Mouse (Mus musculus): ENCODE data around the gene Cacna1h.

The Cacna1h gene

DNA sequence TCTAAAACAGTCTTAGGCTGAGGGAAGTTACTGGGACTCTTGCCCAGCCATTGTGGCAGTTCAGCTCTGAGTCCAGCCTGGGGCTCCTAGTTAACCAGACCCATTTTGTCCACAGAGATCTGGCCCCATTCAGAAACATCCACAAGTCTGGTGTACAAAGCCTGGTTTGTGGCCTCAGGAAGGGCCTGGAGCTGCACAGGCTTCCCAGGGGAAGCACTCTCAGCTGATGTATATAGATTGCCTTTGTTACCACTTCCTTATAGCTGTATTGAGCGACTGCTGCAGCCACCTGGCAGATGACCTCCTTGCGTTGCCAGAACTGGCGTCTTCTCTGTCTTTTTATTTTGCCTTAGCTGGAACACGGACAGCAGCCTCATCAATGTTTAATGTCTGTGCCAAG, 11.5 kb upstream of the Cacna1h start:
- DNase-seq: no peak

DNA sequence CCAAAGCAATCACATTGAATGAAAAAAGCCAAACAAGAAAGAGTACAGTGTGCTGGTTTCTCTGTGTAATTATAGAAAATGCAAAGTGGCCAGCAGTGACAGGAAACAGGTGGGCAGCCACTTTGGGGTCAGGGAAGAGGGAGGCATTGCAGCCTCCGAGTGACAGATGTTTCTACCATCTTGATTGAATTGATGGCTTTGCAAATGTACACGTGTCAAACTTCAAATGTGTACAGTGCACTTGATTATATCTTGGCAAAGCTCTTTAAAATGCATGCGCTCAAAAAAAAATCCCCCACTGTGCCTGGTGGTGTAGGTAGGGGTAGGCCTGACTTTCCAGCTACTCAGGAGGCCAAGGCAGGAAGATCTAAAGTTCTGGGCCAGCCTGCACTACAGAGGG, 9.3 kb upstream of the Cacna1h start:
- DNase-seq: no peak

DNA sequence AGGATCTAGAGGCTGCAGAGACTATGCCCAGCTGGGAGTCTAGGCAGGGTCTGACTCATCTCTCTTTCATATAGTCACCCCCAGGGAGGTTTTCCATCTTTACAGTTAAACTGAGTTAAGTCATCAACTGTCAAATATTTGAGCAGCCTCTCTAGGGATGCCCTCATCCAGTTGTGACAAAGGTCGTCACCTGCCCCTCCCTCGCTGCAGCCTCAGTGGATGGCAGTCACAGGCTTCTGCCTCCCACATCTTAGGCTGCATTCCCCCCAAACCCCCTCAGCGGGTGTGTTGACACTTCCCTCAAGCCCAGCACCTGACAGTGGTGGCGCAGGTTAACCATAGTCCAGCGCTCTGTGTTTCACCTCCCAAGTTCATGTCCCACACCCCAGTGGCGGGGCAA, 7.8 kb upstream of the Cacna1h start:
- DNase-seq: no peak

DNA sequence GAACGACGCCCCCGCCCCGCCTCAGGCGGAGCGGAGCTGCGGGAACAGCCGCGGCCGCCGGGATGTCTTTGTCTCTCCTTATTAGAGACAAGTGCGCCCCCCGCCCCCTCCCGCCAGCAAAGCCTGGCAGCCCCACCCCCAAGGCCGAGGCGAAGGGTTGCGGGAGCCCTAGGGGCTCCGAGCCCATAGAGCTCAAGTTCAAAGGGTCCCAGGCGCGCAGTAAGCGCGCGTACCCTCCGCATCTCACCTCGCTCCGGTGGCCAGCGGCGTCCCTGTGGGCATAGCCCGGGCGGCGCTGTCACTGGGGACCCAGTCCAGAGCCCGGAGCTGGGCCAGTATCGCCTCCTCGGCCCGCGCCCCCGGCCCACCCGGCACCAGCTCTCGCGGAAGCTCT, 363 bp downstream of the Cacna1h start:
- no peak for DNase-seq

DNA sequence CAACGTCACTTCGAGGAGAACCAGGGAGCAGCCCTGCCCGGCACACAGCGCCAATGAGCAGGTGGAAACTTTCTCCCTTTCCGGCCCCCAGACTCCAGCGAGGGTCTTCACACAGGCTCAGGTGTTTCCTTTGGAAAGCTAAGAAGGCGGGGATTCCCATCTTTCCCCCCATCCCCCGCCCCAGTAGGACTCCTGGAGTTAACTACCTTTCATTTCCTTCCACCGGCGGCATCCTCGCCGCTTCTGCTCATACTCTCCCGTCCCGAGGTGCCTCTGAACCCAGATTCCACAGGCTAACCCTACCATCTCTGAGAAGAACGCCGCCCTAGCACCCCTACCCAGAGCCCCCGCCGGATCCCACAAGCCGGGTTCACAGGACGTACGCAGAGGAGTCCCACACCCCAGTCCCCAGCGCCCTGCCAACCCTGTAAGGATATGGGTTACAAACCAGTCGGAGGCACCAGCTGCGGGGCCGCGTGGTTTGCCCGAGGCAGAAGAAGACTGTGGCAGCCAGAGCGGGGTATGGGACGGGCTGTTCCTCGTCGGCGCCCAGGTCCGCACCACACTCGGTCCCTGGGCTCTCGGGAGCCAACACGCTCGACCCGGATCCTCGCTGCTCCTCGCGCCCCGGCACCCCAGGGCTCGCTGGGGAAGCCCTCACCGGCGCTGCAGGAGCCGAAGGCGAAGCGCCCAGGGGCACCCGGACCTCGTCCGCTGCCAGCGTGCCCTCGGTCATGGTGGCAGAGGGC, 976 bp downstream of the Cacna1h start:
- DNase-seq: no peak

DNA sequence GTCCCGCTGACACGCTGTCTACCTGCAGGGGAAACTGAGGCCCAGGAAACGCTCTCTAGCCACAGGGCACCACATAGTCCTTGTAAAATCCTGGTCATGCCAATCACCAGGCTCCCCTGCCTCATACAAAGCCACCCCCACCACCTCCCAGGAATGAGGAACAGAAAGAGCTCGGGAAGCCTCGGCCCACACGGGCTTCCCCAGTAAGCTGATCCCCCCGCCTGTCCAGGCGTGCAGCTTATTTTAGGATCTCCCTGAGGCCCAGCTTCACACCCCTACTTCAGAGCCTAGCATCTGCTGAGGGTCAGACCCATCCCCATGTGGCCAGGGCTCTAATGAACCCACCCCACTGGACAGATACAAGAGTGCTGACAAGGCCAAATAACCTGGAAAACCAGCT, 3.0 kb downstream of the Cacna1h start:
- DNase-seq: no peak

DNA sequence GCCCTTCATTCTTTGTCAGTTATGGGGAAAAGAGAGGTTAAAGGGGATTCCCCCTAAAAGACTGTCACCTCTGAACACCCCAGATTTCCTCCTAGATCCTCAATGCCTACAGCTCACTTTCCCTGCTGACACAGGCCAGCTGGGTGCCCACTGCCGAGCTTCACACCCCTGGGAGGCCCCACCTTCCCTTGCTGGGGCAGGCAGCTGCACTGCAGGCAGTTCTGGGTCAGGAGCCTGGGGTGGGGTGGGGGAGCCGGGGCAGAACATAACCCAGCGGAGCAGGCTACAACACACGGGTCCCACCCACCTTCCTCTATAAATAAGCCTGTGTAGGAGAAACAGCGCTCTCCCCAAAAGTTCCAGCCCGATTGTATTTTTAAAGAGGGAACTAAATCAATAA, 3.7 kb downstream of the Cacna1h start:
- DNase-seq: no peak

DNA sequence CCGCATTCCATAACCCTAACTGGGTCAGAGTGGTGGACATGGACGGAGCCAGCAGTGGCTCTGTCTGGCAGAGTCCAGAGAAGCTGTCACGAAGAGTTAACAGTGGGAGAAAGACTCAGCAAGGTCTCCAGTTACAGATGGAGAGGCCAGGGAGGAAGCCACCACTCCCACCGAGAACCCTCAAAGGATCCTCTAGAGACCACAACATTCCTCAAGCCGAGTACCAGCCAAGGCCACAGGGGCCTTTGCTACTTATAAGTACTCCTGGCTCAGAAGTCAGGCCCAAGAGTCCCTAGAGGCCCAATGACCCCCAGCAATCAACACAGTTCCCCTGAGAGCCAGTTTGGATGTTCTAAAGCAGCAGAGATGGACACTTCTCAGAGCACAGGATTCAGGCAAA, 4.3 kb downstream of the Cacna1h start:
- DNase-seq: no peak

DNA sequence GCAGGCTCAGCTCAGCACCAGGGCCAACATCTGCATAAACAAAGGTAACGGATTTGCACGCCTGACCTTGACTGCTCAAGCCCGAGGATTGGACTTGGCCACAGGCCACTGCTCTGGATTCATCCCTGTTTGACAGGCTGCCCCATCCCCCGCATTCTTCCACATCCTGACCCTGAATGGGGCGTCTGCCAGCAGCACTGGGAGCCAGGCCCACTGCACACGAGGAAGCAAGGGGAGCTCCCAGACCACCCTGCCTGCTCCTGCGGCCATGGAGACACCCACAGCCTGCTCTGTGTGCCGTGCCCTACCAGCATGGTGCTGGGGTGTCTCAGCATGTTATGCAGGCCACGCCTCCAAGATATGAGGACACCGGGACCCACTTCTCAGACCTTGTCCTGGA, 6.1 kb downstream of the Cacna1h start:
- peak in 1 of 2 experiments; percentile 25 for DNase-seq

DNA sequence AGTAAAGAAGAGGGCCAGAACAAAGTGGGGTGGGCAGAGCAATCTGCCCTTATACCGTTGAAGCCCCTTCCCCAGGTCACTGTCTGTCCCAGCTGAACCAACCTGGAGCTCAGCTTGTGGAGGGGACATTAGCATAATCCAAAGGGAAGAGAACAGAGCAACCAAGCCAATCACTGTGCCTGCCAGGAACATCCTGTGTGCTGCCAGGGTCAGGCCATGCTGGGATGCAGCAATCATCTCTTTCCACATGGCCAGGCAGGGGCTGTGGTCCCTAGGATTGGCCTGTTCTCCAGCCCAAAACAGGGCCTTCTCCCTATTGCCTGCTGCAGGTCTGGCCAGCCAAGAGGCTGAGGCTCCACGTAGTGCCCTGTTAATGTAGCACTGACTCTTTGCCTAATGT, 7.6 kb downstream of the Cacna1h start:
- DNase-seq: no peak

DNA sequence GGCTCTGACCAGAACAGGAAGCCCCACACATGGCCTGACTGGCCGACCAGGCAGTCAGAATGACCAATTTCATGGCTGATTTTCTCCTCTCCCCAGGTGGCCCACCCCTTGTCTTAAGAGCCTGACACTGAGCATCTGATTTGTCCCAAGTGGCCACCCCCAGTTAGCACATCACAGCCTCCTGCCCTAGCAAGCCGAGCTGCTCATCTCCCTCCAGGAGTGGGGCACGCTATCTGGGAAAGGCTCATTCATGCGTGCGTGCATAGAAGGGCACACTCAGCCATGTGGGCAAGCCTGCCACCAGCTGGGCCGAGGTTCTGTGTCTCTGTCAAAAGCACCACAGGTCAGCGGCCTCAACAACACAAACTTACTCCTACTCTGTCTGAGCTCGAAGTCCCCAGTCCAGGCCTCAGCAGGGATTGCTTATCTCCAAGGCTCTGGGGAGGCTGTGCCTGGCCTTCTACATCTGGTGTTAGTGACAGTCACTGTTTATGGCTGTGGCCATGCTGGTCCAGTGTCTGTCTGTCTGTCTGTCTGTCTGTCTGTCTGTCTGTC, 9.0 kb downstream of the Cacna1h start:
- DNase-seq: no peak

DNA sequence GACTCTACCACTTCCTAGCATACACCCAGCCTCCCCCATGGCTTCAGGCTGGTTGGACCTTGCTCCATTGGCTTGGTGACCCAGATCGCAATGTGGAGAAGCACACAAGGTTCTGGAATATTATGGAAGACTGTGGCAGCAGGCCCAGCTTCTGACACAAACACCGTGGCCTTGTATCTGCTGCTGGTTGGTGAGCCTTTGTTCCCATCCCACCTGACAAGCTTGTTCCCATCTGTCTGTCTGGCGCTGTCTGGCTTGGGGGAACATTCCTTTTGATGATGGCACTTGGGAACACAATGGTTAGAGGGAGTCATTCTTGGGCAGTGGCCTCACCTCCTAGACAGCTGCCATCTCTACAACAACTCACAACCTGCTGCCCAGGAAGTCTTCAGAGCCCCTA, 12.6 kb downstream of the Cacna1h start:
- DNase-seq: no peak

DNA sequence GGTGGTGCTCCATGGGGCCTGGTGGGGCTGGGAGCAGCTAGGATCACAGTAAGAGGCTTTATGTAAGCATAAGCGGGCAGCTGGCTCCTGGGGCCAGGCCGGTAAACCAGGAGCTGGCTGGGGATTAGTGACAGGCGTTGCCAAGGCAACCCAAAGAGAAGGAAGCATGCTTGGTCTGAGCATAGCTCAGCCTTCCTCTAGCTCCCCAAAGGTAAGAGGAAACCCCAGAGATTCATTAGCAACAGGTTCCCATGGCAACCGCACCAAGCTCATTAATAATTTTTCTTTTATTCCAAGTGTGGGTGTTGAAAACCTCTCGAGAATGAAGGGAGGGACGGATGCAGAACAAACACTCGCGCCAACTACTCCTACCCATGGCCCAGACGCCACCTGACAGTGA, 14.7 kb downstream of the Cacna1h start:
- DNase-seq: no peak

DNA sequence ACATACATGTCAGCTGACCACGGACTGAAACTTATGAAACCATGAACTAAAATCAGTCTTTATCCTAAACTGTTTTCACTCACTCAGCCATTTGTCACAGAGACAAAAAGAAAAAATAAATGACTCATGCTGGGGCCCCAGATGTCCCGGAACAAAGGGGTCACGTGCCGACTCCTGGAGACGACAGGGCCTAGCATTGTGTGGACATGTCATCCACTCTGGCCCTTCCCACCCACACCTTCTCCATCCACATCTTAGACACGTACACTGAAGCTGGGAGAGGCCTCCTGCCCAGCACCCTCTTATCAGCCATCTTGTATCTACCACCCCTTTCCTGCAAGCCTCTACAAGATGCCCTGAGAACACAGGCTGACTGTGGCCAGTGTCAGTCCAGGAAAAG, 15.6 kb downstream of the Cacna1h start:
- DNase-seq: no peak

DNA sequence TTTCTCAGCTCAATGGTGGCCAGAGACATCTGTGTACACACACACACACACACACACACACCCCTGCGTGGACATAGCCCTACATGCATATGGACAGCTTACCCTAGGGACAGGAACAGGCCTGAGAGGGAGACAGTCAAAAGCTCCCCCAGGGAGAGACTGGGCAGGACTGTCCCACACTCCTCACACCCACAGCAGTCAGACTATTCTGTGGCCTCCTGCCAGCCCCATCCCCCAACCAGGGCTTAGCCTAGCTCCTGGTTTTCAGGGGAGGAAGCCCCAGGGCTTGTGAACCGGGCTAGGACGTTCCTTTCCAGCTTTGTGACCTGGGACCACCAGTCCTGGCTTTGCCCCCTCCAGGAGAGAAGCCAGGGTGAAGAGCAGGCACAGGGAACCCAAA, 17.4 kb downstream of the Cacna1h start:
- DNase-seq: no peak

DNA sequence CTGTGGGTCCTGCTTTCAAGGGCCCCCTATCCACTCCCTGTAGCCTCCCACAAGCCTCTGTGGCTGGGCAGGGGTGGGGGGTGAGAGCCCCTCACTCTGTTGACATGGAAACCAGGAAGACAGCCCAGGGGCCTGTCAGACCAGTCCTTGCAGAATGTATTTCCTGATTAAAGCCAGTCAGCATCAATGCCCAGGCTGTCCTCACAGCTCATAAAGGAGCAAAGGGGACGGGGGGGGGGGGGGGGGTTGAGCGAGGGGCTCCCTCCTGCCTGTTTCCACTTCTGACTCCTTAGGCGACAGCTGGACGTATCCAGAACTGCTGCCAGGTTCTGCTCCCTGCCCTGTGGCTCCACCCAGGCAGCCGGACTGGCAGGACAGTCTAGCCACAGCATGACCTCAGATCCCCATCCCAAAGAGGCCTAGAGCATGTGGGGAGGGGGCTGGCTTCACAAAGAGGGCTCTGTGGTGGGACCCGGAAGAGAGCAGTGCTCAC, 18.1 kb downstream of the Cacna1h start:
- DNase-seq: no peak

DNA sequence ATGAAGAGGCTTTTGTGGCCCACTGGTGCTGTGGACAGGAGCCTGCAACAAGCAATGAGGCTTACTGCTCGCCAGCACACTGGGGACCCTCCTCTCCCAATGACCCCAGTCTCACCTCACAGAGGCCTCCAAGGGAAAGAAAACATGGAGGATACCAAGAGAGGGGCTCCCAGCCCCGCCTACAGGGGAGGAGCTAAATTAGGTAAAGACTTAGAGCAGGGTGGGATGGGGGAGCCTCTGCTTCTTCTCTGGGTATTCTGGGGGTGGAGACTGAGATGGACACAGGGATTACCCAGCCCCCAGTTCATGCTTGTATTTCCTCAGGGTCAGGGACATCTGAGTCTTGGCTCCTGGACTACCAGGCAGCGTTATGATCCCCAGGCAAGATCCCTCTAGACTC, 18.7 kb downstream of the Cacna1h start:
- no peak for DNase-seq

DNA sequence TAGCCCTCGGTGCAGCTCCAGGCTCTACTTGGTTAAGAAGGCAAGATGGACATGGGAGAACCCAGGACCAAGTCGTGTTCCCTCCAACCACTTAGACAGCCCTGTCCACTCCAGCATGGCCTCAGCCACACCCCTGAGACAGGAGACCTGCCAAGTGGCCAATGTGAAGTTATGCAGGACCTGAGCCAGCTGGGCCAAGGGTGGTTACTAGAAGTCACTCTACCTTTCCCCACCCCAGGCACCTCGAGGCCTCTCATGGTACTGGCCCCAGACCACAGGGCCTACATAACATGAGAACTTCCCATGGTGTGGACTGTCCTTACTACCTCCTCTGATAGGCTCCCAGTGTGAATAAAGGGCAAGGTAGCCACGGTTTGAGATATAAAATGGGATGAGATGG, 19.4 kb downstream of the Cacna1h start:
- DNase-seq: no peak

DNA sequence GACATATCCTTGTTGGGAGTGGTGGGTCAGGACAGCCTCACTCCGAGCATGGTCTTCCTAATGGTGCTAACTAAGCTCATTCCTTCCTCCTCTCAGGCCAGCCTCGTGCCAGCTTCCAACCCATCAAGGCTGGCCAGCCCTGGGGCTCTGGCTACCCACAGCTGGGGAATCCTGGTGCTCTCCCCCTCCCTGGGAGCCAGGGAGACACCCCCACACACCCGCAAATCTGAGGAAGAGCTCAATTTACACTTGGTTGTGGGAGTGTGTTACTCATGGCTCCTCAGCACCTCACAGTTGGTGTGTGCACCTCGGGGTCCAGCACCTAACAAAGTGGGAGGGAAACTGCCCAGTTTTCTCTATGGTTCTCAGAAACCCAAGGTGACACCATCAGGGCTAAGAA, 22.3 kb downstream of the Cacna1h start:
- DNase-seq: no peak

DNA sequence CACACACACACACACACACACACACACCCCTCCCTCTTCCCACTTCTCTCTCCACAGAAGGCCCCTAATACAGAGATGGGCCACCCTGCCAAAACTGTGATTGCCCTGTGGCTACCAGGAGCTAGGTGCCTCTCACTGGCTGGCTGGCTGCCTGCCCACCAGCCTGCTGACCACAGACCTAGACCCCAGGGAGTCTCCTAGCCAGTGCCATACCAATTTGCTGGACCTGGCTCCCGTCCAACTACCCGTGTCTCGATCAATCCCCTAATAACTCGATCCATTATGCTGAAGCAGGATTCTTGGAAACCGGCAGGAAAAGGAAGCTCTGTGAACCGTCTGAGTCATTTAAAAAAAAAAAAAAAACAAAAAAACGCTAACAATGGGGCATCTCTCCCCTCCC, 22.8 kb downstream of the Cacna1h start:
- DNase-seq: no peak

DNA sequence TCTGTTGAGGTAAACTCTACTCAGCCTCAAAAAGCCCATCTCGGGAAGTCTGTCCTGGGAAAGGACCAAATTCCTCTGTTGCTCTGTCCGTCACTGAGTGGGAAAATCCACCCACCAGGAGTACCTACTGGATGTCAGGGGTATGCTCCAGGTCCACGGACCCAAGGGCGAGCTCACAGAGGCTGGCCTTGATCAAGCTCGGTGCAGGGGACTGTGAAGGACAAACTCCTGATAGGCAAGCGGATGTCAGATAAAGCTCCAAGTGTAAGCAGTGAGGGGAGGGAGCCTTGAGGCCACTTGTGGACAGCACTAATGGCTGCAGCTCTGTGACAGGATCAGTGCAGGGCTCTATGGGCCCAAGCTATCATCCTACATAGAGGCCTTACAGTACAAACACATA, 23.4 kb downstream of the Cacna1h start:
- DNase-seq: no peak

DNA sequence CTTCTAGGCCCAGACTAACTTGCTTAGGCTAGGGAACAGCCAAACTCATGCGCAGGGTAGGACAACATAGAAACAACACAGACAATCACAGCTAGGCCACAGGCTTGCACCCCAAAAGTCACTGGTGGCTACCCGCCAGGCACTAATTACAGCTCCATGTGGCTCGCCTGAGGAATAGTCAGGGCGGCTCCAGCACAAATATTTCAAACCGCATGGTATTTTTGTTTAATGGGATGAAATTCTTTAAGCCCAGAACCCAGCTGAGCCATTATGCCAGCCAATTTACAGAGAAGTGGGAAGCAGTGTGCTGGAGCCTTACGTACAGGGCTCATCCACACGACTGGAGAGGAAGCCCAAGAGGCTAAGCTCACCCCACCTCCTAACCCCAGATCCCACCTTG, 24.0 kb downstream of the Cacna1h start:
- no peak for DNase-seq

DNA sequence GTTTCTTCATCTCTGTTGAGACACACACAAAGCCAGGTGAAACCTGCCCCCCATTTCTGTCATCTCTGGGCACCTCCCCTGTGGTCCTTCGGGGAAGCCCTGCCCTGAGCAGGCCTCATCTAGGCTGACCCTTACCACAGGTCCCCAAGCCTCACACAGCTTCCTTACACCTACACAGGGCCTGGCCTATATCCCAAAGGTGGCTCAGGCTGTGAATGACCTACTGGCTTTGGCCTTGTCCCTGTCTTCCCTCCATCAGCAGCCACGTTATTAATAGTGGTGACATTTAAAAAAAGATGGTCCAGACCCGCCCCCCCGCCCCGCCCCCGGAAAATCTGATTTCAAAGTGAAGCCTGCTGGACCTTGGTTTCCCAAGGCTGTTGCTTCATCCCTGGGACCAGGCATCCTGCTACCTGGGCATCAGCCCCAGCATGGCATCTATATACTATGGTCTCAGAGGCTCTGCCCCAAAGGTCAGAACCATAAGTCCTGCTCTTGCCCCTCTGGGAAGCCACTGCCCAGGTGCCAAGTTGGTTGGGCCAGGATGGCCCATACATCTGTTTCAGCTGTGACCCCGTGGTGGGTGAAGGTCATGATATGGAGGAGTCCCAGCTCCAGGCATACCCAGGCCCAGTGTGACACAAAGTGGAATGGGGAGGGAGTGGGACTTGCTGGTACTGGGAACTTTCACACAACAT, 25.1 kb downstream of the Cacna1h start:
- DNase-seq: no peak

DNA sequence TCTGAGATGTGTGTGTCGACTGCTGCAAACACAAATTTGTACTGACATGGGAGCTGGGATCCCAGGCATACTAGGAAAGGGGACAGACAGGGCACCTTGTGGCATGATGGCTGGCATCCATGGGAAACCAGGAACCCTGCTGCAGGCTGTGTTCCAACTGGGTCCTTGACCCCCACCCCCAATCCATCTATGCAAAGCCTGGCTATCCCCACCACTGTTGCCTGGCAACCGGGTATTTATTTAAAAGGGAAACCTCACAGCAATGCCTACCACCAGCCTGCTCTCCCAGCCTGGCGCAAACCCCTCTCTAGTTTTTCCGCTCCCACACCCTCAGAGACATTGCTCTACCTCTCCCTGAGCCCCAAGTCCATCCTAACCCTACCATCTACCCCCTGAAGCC, 26.2 kb downstream of the Cacna1h start:
- no peak for DNase-seq
